Mouse (Mus musculus) midbrain, embryonic 15.5 days (tissue): Measurements from ENCODE around the gene Lasp1. TPM values are rescaled to one million over a fixed set of nuclear protein-coding genes. Genes with fewer than 3 reads are reported as not detected.
"Not testable (repeated sequence)": the region's sequence is repeated elsewhere in the genome, so short reads cannot be mapped to it uniquely, and the experiment has no call there.

Experiments used
- ATAC-seq: fragments of 200-750 bp; cut with Nextera tagmentation; replicated peaks from 2 replicates; pipeline ENCODE4 v1.8.0; 2017; ENCODE audit warnings: moderate TSS enrichment
- H3K27ac ChIP-seq: fragments of 300-500 bp; sonication (generic); 2 replicates; pipeline ENCODE4 v1.5.1; 2015; ENCODE audit warnings: mild to moderate bottlenecking, inconsistent platforms
- H3K27me3 ChIP-seq: fragments of 300-500 bp; sonication (generic); replicated peaks from 2 replicates; pipeline ENCODE4 v1.6.1; 2015; ENCODE audit warnings: inconsistent platforms
- H3K36me3 ChIP-seq: fragments of 300-500 bp; sonication (generic); replicated peaks from 2 replicates; pipeline ENCODE4 v1.6.1; 2015; ENCODE audit warnings: inconsistent platforms
- H3K4me1 ChIP-seq: fragments of 300-500 bp; sonication (generic); 2 replicates; pipeline ENCODE4 v1.6.1; 2015; ENCODE audit warnings: inconsistent platforms
- H3K4me2 ChIP-seq: fragments of 300-500 bp; sonication (generic); 2 replicates; pipeline ENCODE4 v1.6.1; 2015; ENCODE audit warnings: inconsistent platforms, mild to moderate bottlenecking, moderate library complexity
- H3K4me3 ChIP-seq: fragments of 300-500 bp; sonication (generic); 2 replicates; pipeline ENCODE4 v1.5.1; 2015; ENCODE audit warnings: mild to moderate bottlenecking, inconsistent platforms
- H3K9ac ChIP-seq: fragments of 300-500 bp; sonication (generic); 2 replicates; pipeline ENCODE4 v1.6.1; 2015; ENCODE audit warnings: mild to moderate bottlenecking, inconsistent platforms
- H3K9me3 ChIP-seq: fragments of 300-500 bp; sonication (generic); 2 replicates; pipeline ENCODE4 v1.6.1; 2016; ENCODE audit warnings: inconsistent platforms
- WGBS: fragments of 180-500 bp; shearing (Covaris S2); methylation state at CpG from one replicate; pipeline ENCODE4 v1.1.7; 2015; ENCODE audit warnings: mixed read lengths; 5-methylcytosine and 5-hydroxymethylcytosine counted together
- polyA plus RNA-seq: library from polyadenylated mRNA; unstranded; fragments of >200 nt; fragmentation: Nextera tagmentation; extraction: Ambion mirVana; gene quantifications from 2 replicates; pipeline ENCODE4 v1.2.1, GENCODE M21; 2015

Gene Lasp1
- polyA plus RNA-seq, 1 experiment from 2014 or later: 199 TPM

- H3K4me3 ChIP-seq: no peak overlapping the region
- ATAC-seq: no peak
- no peak overlapping the region for H3K27ac ChIP-seq
- no peaks in the 10 kb centered on the region for H3K27me3 ChIP-seq
- no peaks in the 10 kb centered on the region for H3K9me3 ChIP-seq
- no peak overlapping the region for H3K9ac ChIP-seq
- WGBS: 91% methylated on average over 10 of the region's 10 CpGs
- peaks cover 3% of the 10 kb centered on the region; the same call in 1 of the 2 replicates for H3K4me1 ChIP-seq
- H3K4me2 ChIP-seq: no peak overlapping the region
- H3K36me3 ChIP-seq: peaks cover 20% of the 10 kb centered on the region
Observed at GRCm38 (mm10) chr11:97825295-97825694, 26.5 kb downstream of the Lasp1 start.

GRCm38 (mm10) chr11:97825971-97826370, 27.2 kb downstream of the Lasp1 start:
- peaks cover 3% of the 10 kb centered on the region; the same call in 1 of the 2 replicates for H3K4me1 ChIP-seq
- peaks cover 22% of the 10 kb centered on the region for H3K36me3 ChIP-seq
- 75% methylated on average over 9 of the region's 9 CpGs for whole genome bisulfite sequencing
- no peak overlapping the region for H3K4me2 ChIP-seq
- H3K27me3 ChIP-seq: no peaks in the 10 kb centered on the region
- ATAC-seq: no peak
- H3K4me3 ChIP-seq: no peak overlapping the region
- H3K9ac ChIP-seq: no peak overlapping the region
- no peaks in the 10 kb centered on the region for H3K9me3 ChIP-seq
- no peak overlapping the region for H3K27ac ChIP-seq

- Histone ChIP-seq H3K4me1 (peaks cover 3% of the 10 kb centered on the region; the same call in 1 of the 2 replicates), H3K27ac (no peak overlapping the region), H3K27me3 (no peaks in the 10 kb centered on the region), H3K9me3 (no peaks in the 10 kb centered on the region), H3K36me3 (peaks cover 24% of the 10 kb centered on the region), H3K4me3 (no peak overlapping the region), H3K4me2 (no peak overlapping the region), H3K9ac (no peak overlapping the region)
- ATAC-seq: no peak
- WGBS: 81% methylated on average over 7 of the region's 7 CpGs
Observed at GRCm38 (mm10) chr11:97826414-97826813, 27.6 kb downstream of the Lasp1 start.

GRCm38 (mm10) chr11:97827654-97828053, 28.9 kb downstream of the Lasp1 start:
- Histone ChIP-seq H3K27me3 (no peaks in the 10 kb centered on the region), H3K27ac (no peak overlapping the region), H3K9ac (no peak overlapping the region), H3K9me3 (no peaks in the 10 kb centered on the region), H3K4me2 (no peak overlapping the region), H3K36me3 (peaks cover 24% of the 10 kb centered on the region), H3K4me1 (peaks cover 3% of the 10 kb centered on the region; the same call in 1 of the 2 replicates), H3K4me3 (no peak overlapping the region)
- no peak for ATAC-seq
- WGBS: 94% methylated on average over 6 of the region's 6 CpGs

GRCm38 (mm10) chr11:97829365-97829764, 30.6 kb downstream of the Lasp1 start:
- Histone ChIP-seq H3K27me3 (no peaks in the 10 kb centered on the region), H3K4me3 (no peak overlapping the region), H3K27ac (no peak overlapping the region), H3K4me1 (peaks cover 3% of the 10 kb centered on the region; the same call in 1 of the 2 replicates), H3K4me2 (no peak overlapping the region), H3K36me3 (peaks cover 31% of the 10 kb centered on the region), H3K9me3 (no peaks in the 10 kb centered on the region), H3K9ac (no peak overlapping the region)
- ATAC-seq: no peak
- 96% methylated on average over 7 of the region's 7 CpGs for WGBS

GRCm38 (mm10) chr11:97829913-97830476, 31.2 kb downstream of the Lasp1 start:
- peaks cover 37% of the 10 kb centered on the region for H3K36me3 ChIP-seq
- no peak overlapping the region for H3K9ac ChIP-seq
- H3K27ac ChIP-seq: no peak overlapping the region
- no peaks in the 10 kb centered on the region for H3K27me3 ChIP-seq
- ATAC-seq: no peak
- H3K4me2 ChIP-seq: no peak overlapping the region
- no peaks in the 10 kb centered on the region for H3K9me3 ChIP-seq
- H3K4me3 ChIP-seq: no peak overlapping the region
- no peaks in the 10 kb centered on the region; the same call in 1 of the 2 replicates for H3K4me1 ChIP-seq
- WGBS: 84% methylated on average over 12 of the region's 12 CpGs

GRCm38 (mm10) chr11:97830501-97830900, 31.7 kb downstream of the Lasp1 start:
- H3K4me2 ChIP-seq: no peak overlapping the region
- H3K4me1 ChIP-seq: no peaks in the 10 kb centered on the region
- no peak overlapping the region for H3K4me3 ChIP-seq
- no peak overlapping the region for H3K9ac ChIP-seq
- no peak overlapping the region for H3K27ac ChIP-seq
- H3K36me3 ChIP-seq: peaks cover 36% of the 10 kb centered on the region
- H3K27me3 ChIP-seq: no peaks in the 10 kb centered on the region
- no peak for ATAC-seq
- WGBS: 87% methylated on average over 6 of the region's 6 CpGs
- no peaks in the 10 kb centered on the region for H3K9me3 ChIP-seq

GRCm38 (mm10) chr11:97832001-97832400, 33.2 kb downstream of the Lasp1 start:
- ATAC-seq: no peak
- H3K27ac ChIP-seq: no peak overlapping the region
- no peak overlapping the region for H3K9ac ChIP-seq
- WGBS: 79% methylated on average over 11 of the region's 11 CpGs
- no peaks in the 10 kb centered on the region for H3K27me3 ChIP-seq
- H3K36me3 ChIP-seq: peaks cover 44% of the 10 kb centered on the region
- no peaks in the 10 kb centered on the region for H3K4me1 ChIP-seq
- no peak overlapping the region for H3K4me2 ChIP-seq
- H3K9me3 ChIP-seq: no peaks in the 10 kb centered on the region
- H3K4me3 ChIP-seq: no peak overlapping the region

- no peak overlapping the region for H3K9ac ChIP-seq
- 75% methylated on average over 15 of the region's 15 CpGs for WGBS
- no peak for ATAC-seq
- no peak overlapping the region for H3K27ac ChIP-seq
- no peak overlapping the region for H3K4me2 ChIP-seq
- H3K36me3 ChIP-seq: peaks cover 38% of the 10 kb centered on the region
- no peaks in the 10 kb centered on the region for H3K27me3 ChIP-seq
- H3K4me3 ChIP-seq: no peak overlapping the region
- no peaks in the 10 kb centered on the region for H3K9me3 ChIP-seq
- no peaks in the 10 kb centered on the region for H3K4me1 ChIP-seq
Observed at GRCm38 (mm10) chr11:97833352-97833751, 34.6 kb downstream of the Lasp1 start.

- WGBS: 62% methylated on average over 8 of the region's 8 CpGs
- ATAC-seq: no peak
- Histone ChIP-seq H3K36me3 (peaks cover 34% of the 10 kb centered on the region), H3K4me1 (peaks cover 8% of the 10 kb centered on the region), H3K9ac (no peak overlapping the region), H3K9me3 (no peaks in the 10 kb centered on the region), H3K4me3 (no peak overlapping the region), H3K27me3 (no peaks in the 10 kb centered on the region), H3K4me2 (no peak overlapping the region), H3K27ac (no peak overlapping the region)
Observed at GRCm38 (mm10) chr11:97836541-97836940, 37.7 kb downstream of the Lasp1 start.

- H3K27me3 ChIP-seq, H3K9me3 ChIP-seq, H3K27ac ChIP-seq, H3K4me3 ChIP-seq, H3K9ac ChIP-seq, H3K4me2 ChIP-seq, ATAC-seq: not testable (repeated sequence)
- H3K4me1 ChIP-seq: peaks cover 13% of the 10 kb centered on the region
- H3K36me3 ChIP-seq: peaks cover 34% of the 10 kb centered on the region
- WGBS: 79% methylated on average over 9 of the region's 9 CpGs
Observed at GRCm38 (mm10) chr11:97837051-97837450, 38.3 kb downstream of the Lasp1 start.

GRCm38 (mm10) chr11:97837641-97838149, 38.9 kb downstream of the Lasp1 start:
- Histone ChIP-seq H3K9me3 (no peaks in the 10 kb centered on the region), H3K27me3 (no peaks in the 10 kb centered on the region), H3K36me3 (peaks cover 34% of the 10 kb centered on the region), H3K4me3 (no peak overlapping the region), H3K4me1 (peaks cover 18% of the 10 kb centered on the region), H3K9ac (no peak overlapping the region), H3K27ac (no peak overlapping the region), H3K4me2 (no peak overlapping the region)
- 78% methylated on average over 7 of the region's 7 CpGs for WGBS
- no peak for ATAC-seq

- H3K9ac ChIP-seq: no peak overlapping the region
- WGBS: 39% methylated on average over 10 of the region's 10 CpGs
- no peak overlapping the region for H3K4me3 ChIP-seq
- no peak overlapping the region for H3K27ac ChIP-seq
- H3K9me3 ChIP-seq: no peaks in the 10 kb centered on the region
- H3K27me3 ChIP-seq: no peaks in the 10 kb centered on the region
- H3K36me3 ChIP-seq: peaks cover 29% of the 10 kb centered on the region
- H3K4me1 ChIP-seq: peaks cover 18% of the 10 kb centered on the region
- ATAC-seq: no peak
- no peak overlapping the region for H3K4me2 ChIP-seq
Observed at GRCm38 (mm10) chr11:97838779-97839440, 40.1 kb downstream of the Lasp1 start.
